Mouse (Mus musculus) MEL (cell line): ENCODE results near the gene Cbr3. TPM values are rescaled to one million over a fixed set of nuclear protein-coding genes. Genes with fewer than 3 reads are reported as not detected.

Experiments
- DNase-seq: peaks from one replicate; pipeline ENCODE4 v3.0.0; 2011; ENCODE audit warnings: low read depth, low spot score
- H3K27ac ChIP-seq: 2 replicates; pipeline ENCODE4 v1.5.1; 2012; ENCODE audit warnings: low read depth, mild to moderate bottlenecking, control low read depth, low read length, moderate library complexity; ENCODE audit not compliant: control insufficient read depth
- H3K27me3 ChIP-seq, 2 experiments: fragments of 150-350 bp in 1 of 2; sonication (generic) in 1 of 2; 2 replicates each; pipeline ENCODE4 v1.6.1; 2012; ENCODE audit warnings: low read length in 2 of 2, mild to moderate bottlenecking in 2 of 2, improper control_type of control experiment in 1 of 2, moderate library complexity in 1 of 2; ENCODE audit not compliant: insufficient read depth in 2 of 2, control insufficient read depth in 1 of 2
- H3K36me3 ChIP-seq, 2 experiments: 2 replicates each; pipeline ENCODE4 v1.6.1; 2012 to 2014; ENCODE audit warnings: low read length in 2 of 2, improper control_type of control experiment in 1 of 2, inconsistent platforms in 1 of 2, mild to moderate bottlenecking in 1 of 2; ENCODE audit not compliant: insufficient read depth in 2 of 2, control insufficient read depth in 1 of 2
- H3K4me1 ChIP-seq, 2 experiments: fragments of 150-350 bp in 1 of 2; sonication (generic) in 1 of 2; 2 replicates each; pipeline ENCODE4 v1.6.1; 2012; ENCODE audit warnings: low read length in 2 of 2, improper control_type of control experiment in 1 of 2, mild to moderate bottlenecking in 1 of 2; ENCODE audit not compliant: insufficient read depth in 2 of 2, control insufficient read depth in 1 of 2
- H3K4me3 ChIP-seq, 2 experiments: fragments of 150-350 bp in 1 of 2; sonication (generic) in 1 of 2; 2 replicates each; pipeline ENCODE4 v1.5.1; 2012; ENCODE audit warnings: low read depth in 2 of 2, low read length in 2 of 2, mild to moderate bottlenecking in 2 of 2, moderate library complexity in 2 of 2, control low read depth in 1 of 2, improper control_type of control experiment in 1 of 2; ENCODE audit not compliant: control insufficient read depth in 1 of 2, insufficient read depth in 1 of 2
- H3K79me2 ChIP-seq: 2 replicates; pipeline ENCODE4 v1.6.1; 2012; ENCODE audit warnings: mild to moderate bottlenecking, low read length, moderate library complexity; ENCODE audit not compliant: control insufficient read depth, poor library complexity, insufficient read depth
- H3K9ac ChIP-seq: 2 replicates; pipeline ENCODE4 v1.6.1; 2012; ENCODE audit warnings: low read depth, mild to moderate bottlenecking, control low read depth, low read length, moderate library complexity; ENCODE audit not compliant: control insufficient read depth, poor library complexity, severe bottlenecking
- H3K9me3 ChIP-seq: fragments of 150-350 bp; sonication (generic); replicated peaks from 2 replicates; pipeline ENCODE4 v1.6.1; 2012; ENCODE audit warnings: mild to moderate bottlenecking, low read length, improper control_type of control experiment, moderate library complexity; ENCODE audit not compliant: insufficient read depth
- CHD2 ChIP-seq: IDR thresholded peaks from 2 replicates; pipeline ENCODE4 v1.6.1; 2011; ENCODE audit warnings: low read length, improper control_type of control experiment
- E2F4 ChIP-seq: IDR thresholded peaks from 2 replicates; pipeline ENCODE4 v1.6.1; 2011; ENCODE audit warnings: low read depth, low read length, improper control_type of control experiment, borderline replicate concordance
- ELF1 ChIP-seq: IDR thresholded peaks from 2 replicates; pipeline ENCODE4 v1.6.1; 2014; ENCODE audit warnings: low read depth, mild to moderate bottlenecking, inconsistent platforms, low read length, improper control_type of control experiment, moderate library complexity
- GABPA ChIP-seq: IDR thresholded peaks from 2 replicates; pipeline ENCODE4 v1.6.1; 2012; ENCODE audit warnings: low read depth, mild to moderate bottlenecking, inconsistent platforms, low read length, improper control_type of control experiment, moderate library complexity
- GATA1 ChIP-seq: IDR thresholded peaks from 2 replicates; pipeline ENCODE4 v1.6.1; 2011; ENCODE audit warnings: low read depth, low read length, improper control_type of control experiment
- HCFC1 ChIP-seq: IDR thresholded peaks from 2 replicates; pipeline ENCODE4 v1.6.1; 2012; ENCODE audit warnings: low read depth, mild to moderate bottlenecking, inconsistent platforms, low read length, improper control_type of control experiment, moderate library complexity
- MXI1 ChIP-seq: IDR thresholded peaks from 2 replicates; pipeline ENCODE4 v1.6.1; 2011; ENCODE audit warnings: mild to moderate bottlenecking, low read depth, low read length, improper control_type of control experiment
- MYC ChIP-seq: IDR thresholded peaks from 2 replicates; pipeline ENCODE4 v1.6.1; 2011; ENCODE audit warnings: low read depth, mild to moderate bottlenecking, low read length, improper control_type of control experiment, moderate library complexity
- NRF1 ChIP-seq: IDR thresholded peaks from 2 replicates; pipeline ENCODE4 v1.6.1; 2014; ENCODE audit warnings: low read depth, mild to moderate bottlenecking, inconsistent platforms, low read length, improper control_type of control experiment, moderate library complexity; ENCODE audit not compliant: poor library complexity, insufficient read depth, severe bottlenecking
- POLR2A ChIP-seq, 2 experiments: IDR thresholded peaks; 2 replicates each; pipeline ENCODE4 v1.6.1; 2011 to 2012; ENCODE audit warnings: low read length in 2 of 2, mild to moderate bottlenecking in 2 of 2, control low read depth in 1 of 2, improper control_type of control experiment in 1 of 2, low read depth in 1 of 2, moderate library complexity in 1 of 2; ENCODE audit not compliant: control insufficient read depth in 1 of 2, insufficient read depth in 1 of 2, poor library complexity in 1 of 2
- POLR2AphosphoS5 ChIP-seq: IDR thresholded peaks from 2 replicates; pipeline ENCODE4 v1.6.1; 2012; ENCODE audit warnings: low read depth, borderline replicate concordance, mild to moderate bottlenecking, inconsistent platforms, low read length, moderate library complexity, mixed read lengths
- RAD21 ChIP-seq: IDR thresholded peaks from 2 replicates; pipeline ENCODE4 v1.6.1; 2011; ENCODE audit warnings: mild to moderate bottlenecking, low read depth, low read length, improper control_type of control experiment
- RCOR1 ChIP-seq: IDR thresholded peaks from 2 replicates; pipeline ENCODE4 v1.6.1; 2012; ENCODE audit warnings: low read depth, mild to moderate bottlenecking, inconsistent platforms, low read length, improper control_type of control experiment
- SIN3A ChIP-seq: IDR thresholded peaks from 2 replicates; pipeline ENCODE4 v1.6.1; 2012; ENCODE audit warnings: low read length, improper control_type of control experiment, inconsistent platforms
- SMC3 ChIP-seq: IDR thresholded peaks from 2 replicates; pipeline ENCODE4 v1.6.1; 2011; ENCODE audit warnings: low read depth, low read length, improper control_type of control experiment
- TAL1 ChIP-seq: IDR thresholded peaks from 2 replicates; pipeline ENCODE4 v1.6.1; 2012; ENCODE audit warnings: mild to moderate bottlenecking, inconsistent platforms, low read length, moderate library complexity, mixed read lengths
- USF2 ChIP-seq, 2 experiments: IDR thresholded peaks; 2 replicates each; pipeline ENCODE4 v1.6.1; 2011 to 2012; ENCODE audit warnings: improper control_type of control experiment in 2 of 2, low read length in 2 of 2, borderline replicate concordance in 1 of 2, inconsistent platforms in 1 of 2, low read depth in 1 of 2, mild to moderate bottlenecking in 1 of 2; ENCODE audit not compliant: insufficient read depth in 1 of 2
- ZC3H11A ChIP-seq: IDR thresholded peaks from 2 replicates; pipeline ENCODE4 v1.6.1; 2012; ENCODE audit warnings: low read depth, mild to moderate bottlenecking, inconsistent platforms, low read length, improper control_type of control experiment
- ZMIZ1 ChIP-seq: IDR thresholded peaks from 2 replicates; pipeline ENCODE4 v1.6.1; 2012; ENCODE audit warnings: low read depth, mild to moderate bottlenecking, inconsistent platforms, low read length, improper control_type of control experiment, moderate library complexity
- polyA plus RNA-seq, 2 experiments: library from polyadenylated mRNA; stranded (reverse) in 1 of 2; unstranded in 1 of 2; fragments of >175 nt in 1 of 2; fragments of >200 nt in 1 of 2; gene quantifications; 2 replicates each; pipeline versions ENCODE4 v1.2.1 to v1.2.4; 2012; ENCODE audit warnings: low replicate concordance in 2 of 2, low read depth in 1 of 2; ENCODE audit not compliant: insufficient read length in 2 of 2, insufficient read depth in 1 of 2, missing spikeins in 1 of 2
- total RNA-seq: library from RNA; depleted of rRNA; stranded (reverse); fragments of 300-350 nt; gene quantifications from 2 replicates; pipeline ENCODE4 v1.2.3, GENCODE M21; 2012

Gene Cbr3
- total and polyA plus RNA-seq, 3 experiments, result not detected

- no peak for TF ChIP-seq USF2 (IDR thresholded peaks at IDR 0.05; ENCODE audit: borderline replicate concordance in 1 of 2, insufficient read depth in 1 of 2, low read depth in 1 of 2, low read length in 2 of 2)
Observed at GRCm38 (mm10) chr16:93712189-93712885, 29.3 kb downstream of the Cbr3 start (continued).

DNA sequence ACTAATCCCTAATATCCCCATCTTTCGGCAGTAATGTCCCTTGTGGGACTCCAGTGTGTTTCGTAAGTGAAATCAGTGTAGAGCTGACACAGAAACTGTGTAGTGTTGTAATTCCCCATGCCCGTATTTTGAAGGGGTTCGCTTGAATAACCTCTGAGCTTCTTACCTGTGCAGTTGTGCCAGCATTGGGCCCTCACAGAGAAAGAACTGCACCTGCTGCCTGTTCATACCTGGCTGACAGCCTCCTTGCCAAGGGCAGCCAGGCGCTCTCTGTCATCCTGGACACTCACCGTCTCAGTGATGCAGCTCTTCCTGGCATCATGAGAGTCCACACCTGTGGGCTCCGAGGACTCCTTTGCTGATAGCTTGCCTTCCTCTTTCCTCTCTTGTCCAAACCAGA lies 30.0 kb downstream of the Cbr3 start:
- peak overlapping the region; percentile 75 to 99 for H3K4me3 ChIP-seq
- TF ChIP-seq ZMIZ1 (no peak), NRF1 (no peak), SMC3 (no peak), ZC3H11A (no peak), E2F4 (no peak), POLR2AphosphoS5 (no peak), MYC (no peak), GATA1 (no peak), RAD21 (no peak), HCFC1 (no peak), ELF1 (no peak), TAL1 (no peak), CHD2 (no peak), POLR2A (IDR thresholded peaks at IDR 0.05; ENCODE audit: control insufficient read depth in 1 of 2, insufficient read depth in 1 of 2, low read depth in 1 of 2, low read length in 2 of 2, poor library complexity in 1 of 2) (no peak), RCOR1 (no peak), USF2 (IDR thresholded peaks at IDR 0.05; ENCODE audit: borderline replicate concordance in 1 of 2, insufficient read depth in 1 of 2, low read depth in 1 of 2, low read length in 2 of 2) (no peak), MXI1 (no peak), GABPA (no peak), SIN3A (no peak)
- no peak overlapping the region for H3K27ac ChIP-seq
- H3K79me2 ChIP-seq, result peaks cover 1% of the 10 kb centered on the region; the same call in 1 of the 2 replicates
- peaks cover 3 to 6% of the 10 kb centered on the region in 2 experiments; a peak in 3 of 4 replicates for H3K4me1 ChIP-seq
- no peaks in the 10 kb centered on the region for H3K27me3 ChIP-seq
- peaks cover 0 to 4% of the 10 kb centered on the region in 2 experiments; a peak in 1 of 4 replicates for H3K36me3 ChIP-seq
- peak; percentile 20 for DNase-seq
- peak overlapping the region; percentile 78 for H3K9ac ChIP-seq
- H3K9me3 ChIP-seq, result no peaks in the 10 kb centered on the region
